ENCODE assay signal across 34 mouse cellular contexts in genomic region chr5:110958196-110958595, GRCm38 (mm10).
"Had no signal": no experiment of that assay in that cellular context is flagged by ENCODE, and none has a peak within 500 bp of the region (broad histone marks: within the 10 kb centered on the region; RNA-seq: fewer than 3 reads in every experiment).

No protein-coding gene starts in this region.

- DNase-seq: heart, postnatal 10 days; heart, postnatal 14 days; heart, postnatal 36 days; heart, postnatal 4 days; kidney, adult 11 months; kidney, adult 18-20 months; kidney, adult 2 months; kidney, adult 8-10 months; kidney, adult 9 months; kidney, postnatal 10 days; kidney, postnatal 14 days; kidney, postnatal 25 days; kidney, postnatal 36 days; kidney, postnatal 4 days; layer of hippocampus, adult 9-11 months; layer of hippocampus, postnatal 36 days had no signal

- H3K4me3 ChIP-seq: heart, embryonic 12.5 days; heart, embryonic 13.5 days; heart, embryonic 15.5 days; hindbrain, embryonic 10.5 days; hindbrain, embryonic 12.5 days; hindbrain, embryonic 13.5 days; hindbrain, embryonic 15.5 days; intestine, embryonic 15.5 days; kidney, embryonic 15.5 days; layer of hippocampus, adult 2 months; left cerebral cortex, adult 2 months had no signal

- H3K4me2 ChIP-seq: heart, embryonic 11.5 days; heart, embryonic 12.5 days; heart, embryonic 13.5 days; heart, embryonic 15.5 days; hindbrain, embryonic 12.5 days; hindbrain, embryonic 13.5 days; hindbrain, embryonic 14.5 days; hindbrain, embryonic 15.5 days; intestine, embryonic 15.5 days; kidney, embryonic 15.5 days had no signal

- H3K9me3 ChIP-seq: heart, embryonic 12.5 days; heart, embryonic 13.5 days; heart, embryonic 15.5 days; hindbrain, embryonic 10.5 days; hindbrain, embryonic 12.5 days; hindbrain, embryonic 13.5 days; hindbrain, embryonic 15.5 days; intestine, embryonic 15.5 days; kidney, embryonic 15.5 days had no signal

- ATAC-seq: hindbrain, embryonic 16.5 days; inflammation-experienced regulatory T-cells, adult 6 months; intestine, embryonic 15.5 days; intestine, embryonic 16.5 days; intestine, postnatal 0 days had no signal

- H3K27me3 ChIP-seq: heart, embryonic 12.5 days; heart, embryonic 13.5 days; heart, embryonic 15.5 days; hindbrain, embryonic 12.5 days; hindbrain, embryonic 13.5 days; hindbrain, embryonic 15.5 days; intestine, embryonic 15.5 days; kidney, embryonic 15.5 days had no signal

- H3K27ac ChIP-seq: heart, embryonic 13.5 days; heart, embryonic 15.5 days; hindbrain, embryonic 10.5 days; hindbrain, embryonic 12.5 days; hindbrain, embryonic 13.5 days; hindbrain, embryonic 14.5 days; hindbrain, embryonic 15.5 days; intestine, embryonic 15.5 days; kidney, embryonic 15.5 days; kidney, postnatal 0 days; layer of hippocampus, adult 2 months; left cerebral cortex, adult 2 months had no signal

- H3K4me1 ChIP-seq: heart, embryonic 12.5 days; heart, embryonic 13.5 days; heart, embryonic 15.5 days; hindbrain, embryonic 12.5 days; hindbrain, embryonic 15.5 days; intestine, embryonic 15.5 days had no signal

- H3K36me3 ChIP-seq: heart, embryonic 12.5 days; heart, embryonic 13.5 days; heart, embryonic 15.5 days; hindbrain, embryonic 10.5 days; hindbrain, embryonic 12.5 days; hindbrain, embryonic 13.5 days; hindbrain, embryonic 15.5 days; intestine, embryonic 15.5 days; kidney, embryonic 15.5 days had no signal

- H3K9ac ChIP-seq: heart, embryonic 12.5 days; heart, embryonic 13.5 days; heart, embryonic 15.5 days; hindbrain, embryonic 12.5 days; hindbrain, embryonic 13.5 days; hindbrain, embryonic 14.5 days; hindbrain, embryonic 15.5 days; intestine, embryonic 15.5 days; kidney, embryonic 15.5 days had no signal
